Mouse (Mus musculus) frontal cortex, postnatal 10 days (tissue): ENCODE data around the gene Tmem273.

Experiments
- DNase-seq, 2 experiments: peaks; one replicate each; pipeline ENCODE4 v3.0.0; 2022; ENCODE audit warnings: low spot score in 2 of 2, mixed read lengths in 1 of 2

The Tmem273 gene

GRCm38 (mm10) chr14:32785556-32786130 is at the start of gene Tmem273:
Gene Tmem273 (plus strand): TSS chr14:32785963.
- no peak for DNase-seq

DNA sequence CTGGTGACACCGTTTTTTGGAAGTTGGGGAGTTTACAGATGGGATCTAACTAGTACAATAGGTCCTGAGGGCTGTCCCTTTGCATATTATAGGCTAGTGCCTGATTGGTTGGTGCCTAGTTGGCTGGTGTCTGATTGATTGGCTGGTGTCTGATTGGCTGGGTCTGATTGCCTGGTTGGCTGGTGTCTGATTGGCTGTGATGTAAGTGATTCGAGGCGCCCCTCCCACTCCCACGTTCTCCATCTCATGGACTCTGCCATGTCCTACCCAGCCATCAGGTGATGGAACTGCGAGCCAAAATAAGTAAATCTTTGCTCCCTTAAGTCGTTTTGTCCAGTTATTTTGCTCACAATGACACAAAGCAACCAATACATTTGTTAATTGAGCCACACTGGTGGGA is 49.2 kb upstream of the Tmem273 start:
- no peak for DNase-seq

DNA sequence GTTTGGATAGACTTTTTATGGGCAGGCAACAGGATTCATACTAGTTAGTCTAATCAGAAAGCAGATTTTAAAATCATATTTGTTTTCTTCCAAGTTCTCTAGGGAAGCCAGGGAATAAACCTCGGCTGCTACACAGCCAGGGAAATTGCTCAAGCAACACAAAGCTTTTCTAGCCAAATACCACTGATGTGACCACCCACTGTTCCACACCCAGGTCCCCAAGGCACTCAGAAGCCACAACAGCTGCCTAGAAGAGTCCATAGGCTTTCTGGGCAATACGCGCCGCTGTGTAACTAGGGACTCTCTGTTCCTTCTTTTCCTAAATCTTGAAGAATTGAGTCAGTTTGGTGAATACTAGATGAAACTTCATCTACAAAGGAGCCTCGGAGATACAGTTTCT is 47.2 kb upstream of the Tmem273 start:
- DNase-seq, result no peak

- DNase-seq, result no peak
Observed at GRCm38 (mm10) chr14:32748519-32748918, 37.2 kb upstream of the Tmem273 start.

DNA sequence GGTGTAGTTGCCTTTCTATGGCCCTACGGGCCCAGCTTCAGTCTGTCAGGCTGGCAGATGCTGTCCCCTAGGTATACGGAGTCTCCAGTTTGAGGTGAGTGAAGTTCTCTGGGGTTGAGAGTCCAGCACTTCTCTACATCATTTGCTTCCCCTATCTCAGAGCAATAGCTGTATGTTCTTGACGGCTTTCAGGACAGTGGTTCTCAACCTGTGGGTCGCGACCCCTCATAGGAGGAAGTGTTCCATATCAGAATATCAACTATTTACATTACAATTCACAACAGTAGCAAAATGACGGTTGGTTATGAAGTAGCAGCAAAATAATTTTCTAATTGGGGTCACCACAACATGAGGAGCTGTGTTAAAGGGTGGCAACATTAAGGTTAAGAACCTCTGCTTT is 35.0 kb upstream of the Tmem273 start:
- DNase-seq, result no peak

DNA sequence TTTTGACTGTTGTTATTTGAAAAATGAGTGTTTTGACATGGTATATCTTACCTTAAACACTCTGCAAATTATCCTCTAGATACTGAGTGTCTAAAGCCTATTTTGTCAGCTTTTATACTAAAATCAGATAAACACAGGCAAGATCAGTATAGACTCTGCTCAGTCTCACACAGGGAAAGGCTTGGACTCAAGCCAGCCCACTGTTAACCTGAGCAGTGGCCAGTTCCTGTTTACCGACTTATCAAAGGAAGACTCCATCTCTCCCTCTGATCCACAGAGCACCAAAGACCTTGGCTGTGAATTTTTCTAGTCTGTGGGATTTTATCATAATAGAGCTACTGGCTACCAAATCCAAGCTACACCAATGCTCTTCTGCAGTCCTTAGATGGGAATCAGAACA is 31.5 kb upstream of the Tmem273 start:
- no peak for DNase-seq

DNA sequence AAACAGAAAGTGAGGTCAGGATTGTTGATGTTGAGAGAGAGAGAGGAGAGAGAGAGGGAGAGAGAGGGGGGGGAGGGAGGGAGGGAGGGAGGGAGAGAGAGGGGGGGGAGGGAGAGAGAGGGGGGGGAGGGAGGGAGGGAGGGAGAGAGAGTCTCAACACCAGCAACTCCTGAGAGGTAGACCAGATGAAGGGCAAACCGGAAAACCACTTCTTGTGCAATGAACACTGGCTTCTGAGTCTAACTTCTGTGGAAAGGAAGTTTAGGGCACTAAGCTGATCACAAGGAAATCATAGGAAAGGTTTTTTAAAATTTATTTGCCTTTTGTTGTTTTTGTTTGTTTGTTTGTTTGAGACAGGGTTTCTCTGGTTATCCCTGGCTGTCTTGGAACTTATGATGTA is 23.6 kb upstream of the Tmem273 start:
- no peak for DNase-seq

DNA sequence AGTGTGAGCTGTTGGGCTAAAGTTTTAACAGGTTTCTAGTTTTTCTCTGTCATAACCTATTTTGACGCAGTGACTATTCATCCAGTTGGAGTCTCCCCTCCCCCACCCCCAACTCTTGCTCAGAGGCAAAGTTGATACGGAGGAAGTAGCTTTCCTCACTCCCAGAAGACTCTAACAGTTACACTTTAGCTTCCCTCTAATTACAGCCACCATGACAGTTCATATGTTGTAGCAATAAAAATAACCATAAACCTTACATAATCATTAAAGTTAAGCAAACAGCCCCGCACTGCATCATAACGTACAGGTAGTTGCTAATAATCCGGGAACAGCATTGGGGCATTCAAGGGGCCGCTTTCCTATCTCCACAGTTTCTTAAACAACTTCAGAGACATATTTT is 15.2 kb upstream of the Tmem273 start:
- no peak for DNase-seq

- DNase-seq, result no peak
Observed at GRCm38 (mm10) chr14:32772085-32772484, 13.7 kb upstream of the Tmem273 start.

GRCm38 (mm10) chr14:32772791-32773190 is 13.0 kb upstream of the Tmem273 start:
- no peak for DNase-seq

DNA sequence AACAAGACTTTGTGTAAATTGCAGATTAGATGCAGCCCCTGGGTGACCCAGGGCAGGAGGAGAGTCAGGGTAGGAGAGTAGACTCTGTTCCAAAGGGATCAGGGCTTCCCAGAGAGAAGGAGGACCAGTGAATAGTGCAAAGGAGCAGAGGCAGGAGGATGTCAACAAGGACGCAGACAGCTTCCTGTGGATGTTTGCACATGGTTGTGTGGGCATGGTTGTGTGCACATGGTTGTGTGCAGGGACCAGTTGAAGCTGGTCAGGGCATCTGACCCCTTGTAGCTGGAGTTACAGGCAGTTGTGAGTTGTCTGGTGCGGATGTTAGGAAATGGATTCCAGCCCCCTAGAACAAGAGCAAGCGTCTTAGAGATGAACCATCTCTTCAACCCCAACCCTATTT is 12.3 kb upstream of the Tmem273 start:
- no peak for DNase-seq

- no peak for DNase-seq
Observed at GRCm38 (mm10) chr14:32776077-32776476, 9.7 kb upstream of the Tmem273 start.

DNA sequence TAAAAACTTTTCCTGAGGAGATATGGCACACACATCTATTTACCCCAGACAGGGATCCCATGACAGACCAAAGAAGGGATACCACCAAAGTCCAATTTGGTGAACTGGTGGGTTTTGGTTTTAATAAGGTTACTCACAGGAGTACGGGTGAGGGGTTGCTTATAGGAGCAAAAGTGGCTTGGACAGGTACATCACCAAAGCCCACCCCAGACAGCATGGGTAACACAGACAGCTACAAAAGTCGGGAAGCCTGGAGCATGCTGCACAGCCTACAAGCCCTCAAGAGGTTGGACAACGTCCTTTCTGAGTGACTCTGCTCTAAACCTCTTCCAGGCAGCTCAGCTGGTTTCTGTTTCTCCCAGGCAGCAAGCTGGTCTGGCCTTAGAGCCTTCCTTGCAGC is 7.4 kb upstream of the Tmem273 start:
- no peak for DNase-seq

DNA sequence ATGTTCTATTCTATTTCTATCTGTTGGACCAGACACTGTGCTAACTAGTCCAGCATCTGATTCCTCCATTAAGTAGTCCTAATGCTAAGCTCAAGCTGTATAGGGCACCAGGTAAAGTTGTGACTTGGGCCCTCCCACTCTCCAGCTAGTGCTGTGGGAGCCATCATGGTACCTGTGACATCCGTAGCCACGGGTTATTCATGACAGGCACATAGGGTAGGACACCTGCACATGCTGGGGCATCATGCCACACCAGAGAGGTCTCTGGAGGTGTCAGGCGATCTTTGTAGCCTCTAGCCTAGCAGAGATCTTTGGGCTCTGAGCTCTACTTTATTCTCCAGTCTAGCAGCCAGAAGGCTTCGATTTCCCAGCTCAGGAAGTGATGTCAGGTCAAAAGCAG is 2.9 kb upstream of the Tmem273 start:
- no peak for DNase-seq

DNA sequence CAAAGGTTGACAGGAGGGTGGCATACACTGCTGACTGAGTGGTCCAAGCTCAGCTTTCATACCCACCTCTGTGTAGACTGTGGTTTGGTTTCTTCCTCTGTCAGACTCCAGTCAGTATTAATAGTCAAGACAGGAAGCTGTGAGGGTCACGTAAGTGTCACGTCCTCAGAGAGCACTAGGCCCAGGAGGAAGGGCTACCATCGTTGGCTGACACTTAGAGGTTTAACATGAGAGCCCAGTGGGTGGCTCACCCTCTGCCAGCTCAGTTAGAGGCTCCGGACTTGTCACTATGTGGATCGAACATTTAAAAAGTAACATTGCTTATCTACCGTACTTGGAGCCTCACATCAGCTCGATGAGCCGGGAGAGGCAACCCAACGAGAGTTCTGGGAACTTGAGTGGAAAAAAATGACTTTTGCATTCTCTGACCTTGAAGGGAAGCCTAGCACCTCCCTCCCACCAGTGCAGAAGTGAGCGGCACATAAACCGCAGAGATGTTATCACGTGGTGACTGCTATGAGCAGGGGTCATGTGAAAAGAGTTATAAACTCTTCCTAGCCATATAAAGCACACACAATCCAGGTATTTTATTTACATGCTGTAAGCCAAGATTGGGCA is 1.5 kb upstream of the Tmem273 start:
- no peak for DNase-seq

GRCm38 (mm10) chr14:32784748-32785134 is 1.0 kb upstream of the Tmem273 start:
- no peak for DNase-seq

- no peak for DNase-seq
Observed at GRCm38 (mm10) chr14:32787691-32788090, 1.9 kb downstream of the Tmem273 start.

DNA sequence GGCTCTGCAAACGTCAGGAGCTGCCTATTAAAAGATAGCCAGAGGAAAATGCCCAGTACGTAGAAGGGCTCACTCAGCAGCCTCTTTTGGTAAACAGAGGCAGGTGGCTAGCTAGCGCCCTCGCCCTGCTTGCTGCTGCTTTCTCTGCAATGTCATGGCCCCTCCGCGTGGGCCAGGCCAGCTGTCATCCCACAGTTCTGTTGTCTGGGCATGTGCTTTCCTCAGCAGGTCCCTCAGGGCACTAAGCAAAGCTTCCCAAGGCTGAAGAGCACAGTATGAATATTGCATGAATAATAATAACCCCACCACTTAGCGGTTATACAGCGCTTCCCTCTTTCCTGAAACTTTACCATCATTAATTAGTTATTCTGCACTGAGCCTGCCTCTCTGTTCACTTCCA is 10.6 kb downstream of the Tmem273 start:
- no peak for DNase-seq

DNA sequence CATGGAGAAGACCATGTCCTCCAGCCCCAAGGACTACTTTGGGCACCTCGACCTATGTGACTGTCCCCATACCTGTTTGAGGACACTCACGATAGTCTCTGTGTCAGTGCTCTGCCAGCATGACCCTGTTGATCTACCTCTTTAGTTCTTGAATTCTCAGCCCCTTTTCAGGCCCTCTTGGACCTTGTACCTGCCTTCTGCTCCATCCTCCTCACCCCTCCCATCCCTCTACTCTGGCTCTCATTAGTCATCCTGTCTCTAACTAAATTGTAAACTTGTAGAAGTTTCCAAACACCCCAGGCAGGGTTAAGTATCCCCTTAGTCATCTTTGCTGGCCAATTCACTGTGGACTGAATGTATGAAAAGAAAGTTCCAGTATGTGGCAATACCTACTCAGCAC is 12.0 kb downstream of the Tmem273 start:
- DNase-seq, result no peak

DNA sequence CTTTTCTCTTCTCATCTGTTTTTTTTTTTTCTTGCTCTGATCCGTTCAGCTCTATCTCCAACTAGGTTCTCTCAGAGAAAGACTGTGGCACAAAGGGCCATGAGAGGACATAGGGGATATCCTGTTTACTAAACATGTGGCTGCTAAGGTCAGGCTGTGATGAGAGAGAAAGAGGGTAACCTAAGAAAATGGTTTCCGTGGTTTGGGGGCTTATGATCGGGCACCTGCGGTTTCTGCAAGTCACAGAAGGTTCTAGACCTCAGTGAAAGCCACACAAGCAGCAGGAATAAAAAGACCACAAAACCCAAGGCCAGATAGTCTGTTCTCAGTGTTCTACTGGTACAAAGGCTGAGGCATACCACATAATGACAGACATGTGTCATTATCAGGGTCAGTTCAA is 12.6 kb downstream of the Tmem273 start:
- no peak for DNase-seq

DNA sequence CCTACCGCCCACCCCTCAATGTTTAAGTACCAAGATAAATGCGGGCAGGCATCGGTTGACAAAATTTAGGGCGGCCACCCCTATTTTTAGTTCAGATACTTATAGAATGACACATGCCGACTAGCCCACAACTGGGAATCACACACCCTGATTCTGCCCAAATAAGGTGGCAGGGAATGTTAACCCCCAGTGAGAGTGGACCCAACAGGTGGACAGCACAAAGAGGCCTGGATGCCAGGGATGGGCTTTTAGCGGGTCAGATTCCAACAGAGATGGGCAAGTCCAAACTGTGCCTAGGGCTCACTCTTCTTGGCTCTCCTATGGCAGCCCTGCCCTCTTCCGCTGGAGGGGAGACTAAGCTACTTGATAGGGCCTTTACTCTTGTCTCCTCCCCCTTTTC is 14.3 kb downstream of the Tmem273 start:
- DNase-seq, result no peak

GRCm38 (mm10) chr14:32801016-32801661 is 15.4 kb downstream of the Tmem273 start:
- DNase-seq, result peak in 1 of 2 experiments; percentile 36

GRCm38 (mm10) chr14:32801662-32802024 is 15.9 kb downstream of the Tmem273 start:
- DNase-seq, result no peak

DNA sequence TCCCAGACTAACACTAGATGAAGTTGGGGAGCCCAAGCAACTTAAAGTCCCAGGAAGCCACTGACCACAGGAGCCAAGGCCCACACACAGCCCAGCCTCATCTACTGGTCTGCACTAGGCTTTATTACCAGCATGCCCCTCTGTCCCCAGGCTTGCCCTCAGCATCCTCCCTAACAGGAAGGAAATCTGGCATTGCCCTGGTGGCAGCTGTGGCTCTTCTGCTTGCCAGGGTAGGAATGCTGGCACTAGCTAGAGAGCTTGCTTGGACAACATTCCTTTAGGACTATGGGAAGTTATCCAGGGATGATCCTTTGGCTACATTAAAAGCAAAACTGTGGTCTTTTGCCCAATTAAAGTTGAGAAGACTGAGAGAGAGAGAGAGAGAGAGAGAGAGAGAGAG is 24.3 kb downstream of the Tmem273 start:
- DNase-seq, result no peak
